Mouse (Mus musculus) E14TG2a.4 (cell line): ENCODE results near the gene Dnajb14.

Experiments used
- CTCF ChIP-seq: conservative IDR thresholded peaks from 2 replicates; pipeline ENCODE4 v1.5.1; 2014; ENCODE audit warnings: low read length
- NANOG ChIP-seq: IDR thresholded peaks from 2 replicates; pipeline ENCODE4 v1.6.1; 2014; ENCODE audit warnings: borderline replicate concordance, low read length, mixed read lengths
- POU5F1 ChIP-seq: IDR thresholded peaks from 2 replicates; pipeline ENCODE4 v1.6.1; 2014; ENCODE audit warnings: low read length, borderline replicate concordance

GRCm38 (mm10) chr3:137919398-137919797 lies 51.9 kb downstream of the Dnajb14 start:
- no peak for TF ChIP-seq CTCF
- no peak for TF ChIP-seq POU5F1
- no peak for TF ChIP-seq NANOG
